Mouse (Mus musculus): Measurements from ENCODE around the gene Impg1.

Impg1 gene

GRCm38 (mm10) chr9:80465381-80465780, at the start of gene Impg1:
Gene Impg1 (minus strand): TSS chr9:80465481.
- no peak for DNase-seq

DNA sequence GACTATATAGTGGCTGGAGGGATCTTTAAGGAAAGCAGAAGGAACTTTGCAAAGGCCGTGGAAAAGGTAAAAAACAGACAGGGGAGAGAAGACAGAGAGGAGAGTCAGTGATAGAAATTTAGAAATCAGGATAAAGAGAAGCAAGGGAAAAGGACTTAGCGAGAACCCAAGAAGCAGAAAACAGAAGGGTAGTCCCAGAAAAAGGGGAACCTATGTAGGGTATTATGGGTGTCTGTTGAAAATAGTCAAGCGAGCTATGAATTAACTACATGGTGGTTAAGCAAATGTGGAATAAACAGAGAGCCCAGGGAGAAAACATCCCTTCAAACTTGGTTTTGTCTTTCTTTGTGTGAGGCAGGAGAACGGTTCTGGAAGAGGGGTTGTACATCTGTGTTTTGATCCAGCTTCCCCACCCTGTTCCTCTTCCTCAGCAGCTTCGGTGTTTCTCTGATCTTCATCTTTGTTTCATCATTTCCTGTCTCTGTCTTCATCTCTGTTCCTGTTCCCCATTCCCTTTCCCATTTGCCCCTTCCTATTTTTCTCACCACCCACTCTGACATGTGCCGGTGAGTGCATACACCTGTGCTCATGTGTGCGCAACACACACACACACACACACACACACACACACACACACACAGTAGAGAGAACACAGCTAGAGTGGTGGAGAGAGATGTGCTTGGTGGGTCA, 44.3 kb upstream of the Impg1 start:
- no peak for DNase-seq

GRCm38 (mm10) chr9:80504496-80505012, 39.3 kb upstream of the Impg1 start:
- no peak for DNase-seq

- no peak for DNase-seq
Observed at GRCm38 (mm10) chr9:80491591-80491990, 26.3 kb upstream of the Impg1 start.

GRCm38 (mm10) chr9:80460420-80460819, 4.9 kb downstream of the Impg1 start:
- no peak for DNase-seq

- no peak for DNase-seq
Observed at GRCm38 (mm10) chr9:80450467-80451261, 14.6 kb downstream of the Impg1 start.

GRCm38 (mm10) chr9:80441096-80441710, 24.1 kb downstream of the Impg1 start:
- DNase-seq, result no peak

DNA sequence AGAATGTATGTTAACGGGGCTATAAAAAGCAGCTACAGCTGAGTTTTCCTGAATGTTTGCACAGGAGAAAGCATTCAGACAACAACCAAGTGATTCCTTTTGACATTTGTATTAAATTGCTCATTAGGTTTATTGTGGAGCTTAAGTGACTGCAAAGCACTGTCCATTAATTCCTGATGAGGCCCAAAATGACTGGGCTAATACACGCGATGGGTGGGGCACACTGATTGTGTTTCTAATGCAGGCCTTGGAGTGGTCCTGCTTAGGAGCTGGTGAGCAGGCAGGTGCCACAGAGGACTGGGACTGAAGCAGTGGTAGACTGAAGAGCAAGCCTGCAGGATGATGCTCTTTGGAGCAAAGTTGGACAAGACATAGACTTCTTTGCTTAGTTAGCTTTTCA, 73.9 kb downstream of the Impg1 start:
- no peak for DNase-seq

GRCm38 (mm10) chr9:80391002-80391401, 74.3 kb downstream of the Impg1 start:
- no peak for DNase-seq

GRCm38 (mm10) chr9:80387890-80388289, 77.4 kb downstream of the Impg1 start:
- no peak for DNase-seq

DNA sequence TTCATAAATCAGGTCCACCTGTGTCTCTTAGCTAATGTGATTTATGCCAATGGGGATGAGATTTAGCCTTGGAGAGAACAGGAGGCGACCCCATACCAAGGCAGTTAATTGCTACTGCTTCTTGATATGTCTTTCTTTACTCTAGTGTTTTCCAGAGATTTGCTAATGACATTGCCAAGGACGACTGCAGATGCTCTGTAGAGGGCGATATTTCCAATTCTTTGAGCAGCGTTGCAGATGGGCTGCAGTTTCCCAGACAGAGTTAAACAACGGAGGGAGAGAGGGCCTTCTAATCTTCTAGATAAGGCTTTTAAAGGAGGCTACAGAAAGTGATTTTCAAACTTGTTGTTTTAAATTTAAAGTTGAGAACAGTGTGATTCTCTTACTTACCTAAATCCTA, 78.8 kb downstream of the Impg1 start:
- DNase-seq, result peak in 1 of 2 experiments; percentile 4

DNA sequence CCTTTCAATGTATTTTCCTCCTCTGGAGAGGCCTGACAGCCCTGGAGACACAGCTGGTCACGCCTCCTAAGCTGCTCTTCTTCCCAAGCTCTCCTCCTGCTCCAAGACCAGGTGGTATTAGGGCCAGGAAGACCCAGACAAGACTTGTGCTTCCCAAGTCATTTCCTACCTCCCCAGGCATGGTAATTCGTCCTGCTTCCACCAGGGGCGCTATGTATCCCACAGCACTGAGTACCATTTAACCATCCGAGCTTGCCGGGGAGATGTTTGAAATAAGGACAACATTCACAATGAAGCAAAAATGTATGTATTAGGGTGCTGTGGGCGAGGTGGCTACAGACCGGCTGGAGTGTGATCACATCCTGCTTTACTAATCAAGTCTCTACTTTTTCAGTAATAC, 79.3 kb downstream of the Impg1 start:
- peak; percentile 46 to 52 for DNase-seq

- no peak for DNase-seq
Observed at GRCm38 (mm10) chr9:80382711-80383110, 82.6 kb downstream of the Impg1 start.

- DNase-seq, result no peak
Observed at GRCm38 (mm10) chr9:80380078-80380645, 85.1 kb downstream of the Impg1 start.

- DNase-seq, result no peak
Observed at GRCm38 (mm10) chr9:80374100-80374499, 91.2 kb downstream of the Impg1 start.

- no peak for DNase-seq
Observed at GRCm38 (mm10) chr9:80373304-80373739, 92.0 kb downstream of the Impg1 start.

- DNase-seq, result no peak
Observed at GRCm38 (mm10) chr9:80368636-80369035, 96.6 kb downstream of the Impg1 start.

DNA sequence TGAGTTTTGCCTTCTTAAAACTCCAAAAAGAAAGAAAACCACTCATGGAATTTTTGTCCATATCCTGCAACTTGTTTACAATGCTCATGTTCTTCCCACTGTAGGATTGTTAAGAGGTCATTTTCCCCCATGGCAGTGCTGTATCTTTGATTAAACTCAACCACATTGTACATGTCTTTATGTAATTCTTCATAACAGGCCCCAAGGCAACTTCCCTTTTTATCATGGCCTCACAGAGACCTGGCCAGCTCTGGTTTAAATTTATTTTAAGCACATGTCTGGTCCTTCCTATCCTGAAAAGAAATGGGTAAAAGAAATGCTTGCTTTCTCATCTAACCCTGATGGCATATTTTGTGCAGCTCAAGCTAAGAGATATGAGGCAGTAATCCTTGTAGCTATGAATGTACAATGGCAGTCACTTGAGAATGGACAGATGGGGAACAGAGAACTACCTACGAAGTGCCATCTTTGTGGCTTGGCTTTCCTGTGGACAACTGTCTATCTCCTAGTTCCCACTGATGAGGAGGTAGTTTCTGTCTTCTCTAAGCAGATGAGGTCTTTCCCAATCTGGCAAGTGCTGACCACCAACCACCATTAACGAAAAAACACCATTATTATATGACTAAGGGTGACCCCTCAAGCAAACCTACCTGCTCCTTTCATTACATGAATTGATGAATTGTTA, 97.6 kb downstream of the Impg1 start:
- no peak for DNase-seq

DNA sequence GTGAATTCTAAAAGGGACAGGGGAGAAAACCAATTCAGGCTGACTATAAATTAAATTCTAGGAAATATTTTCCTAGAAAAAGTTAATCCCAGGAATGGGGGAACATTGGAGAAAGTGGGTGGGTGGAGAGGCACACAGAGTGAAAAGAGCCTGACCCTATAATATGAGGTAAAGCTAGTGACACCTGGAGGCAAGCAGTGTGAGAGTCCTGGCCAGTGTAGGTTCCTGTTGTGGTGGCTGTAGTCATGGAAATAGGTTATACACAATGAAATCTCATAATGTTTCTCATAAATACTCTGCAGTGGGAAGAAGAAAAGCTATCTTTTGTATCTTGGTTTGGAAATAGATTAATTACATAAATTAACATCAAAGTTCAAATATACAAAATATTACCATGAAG, 105.2 kb downstream of the Impg1 start:
- no peak for DNase-seq

DNA sequence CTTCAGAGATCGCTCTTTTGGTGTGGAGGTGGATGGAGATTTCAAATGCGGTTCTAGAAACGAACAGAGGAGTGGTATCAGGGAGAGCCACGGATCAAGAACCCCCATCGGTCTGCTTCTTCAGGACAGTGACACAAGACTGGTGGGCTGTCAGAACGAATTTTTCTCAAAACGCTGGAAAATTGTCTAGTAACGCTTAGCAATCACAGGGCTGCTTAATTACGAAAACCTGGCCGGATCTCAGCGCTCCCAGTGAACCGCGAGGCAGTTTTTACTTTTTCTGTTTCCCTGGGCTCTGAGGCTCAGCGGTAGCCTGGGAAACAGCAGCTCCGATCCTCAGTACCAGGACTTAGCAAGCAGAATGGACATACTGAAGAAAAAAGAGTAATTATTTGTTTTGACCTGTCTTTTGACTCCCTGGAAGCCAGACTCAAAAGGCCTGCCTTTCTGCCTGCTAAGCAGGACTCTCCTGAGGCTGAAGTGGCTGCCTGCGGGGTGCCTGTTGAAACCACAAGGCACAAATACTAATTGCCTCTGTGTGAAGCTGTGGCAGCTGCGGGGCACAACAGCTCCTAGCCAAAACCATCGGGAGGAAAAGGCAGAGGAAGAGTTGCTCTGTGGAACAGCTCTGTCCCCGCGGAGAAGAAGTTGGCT, 113.5 kb downstream of the Impg1 start:
- DNase-seq, result no peak

GRCm38 (mm10) chr9:80351295-80351677, 114.0 kb downstream of the Impg1 start:
- DNase-seq, result no peak

DNA sequence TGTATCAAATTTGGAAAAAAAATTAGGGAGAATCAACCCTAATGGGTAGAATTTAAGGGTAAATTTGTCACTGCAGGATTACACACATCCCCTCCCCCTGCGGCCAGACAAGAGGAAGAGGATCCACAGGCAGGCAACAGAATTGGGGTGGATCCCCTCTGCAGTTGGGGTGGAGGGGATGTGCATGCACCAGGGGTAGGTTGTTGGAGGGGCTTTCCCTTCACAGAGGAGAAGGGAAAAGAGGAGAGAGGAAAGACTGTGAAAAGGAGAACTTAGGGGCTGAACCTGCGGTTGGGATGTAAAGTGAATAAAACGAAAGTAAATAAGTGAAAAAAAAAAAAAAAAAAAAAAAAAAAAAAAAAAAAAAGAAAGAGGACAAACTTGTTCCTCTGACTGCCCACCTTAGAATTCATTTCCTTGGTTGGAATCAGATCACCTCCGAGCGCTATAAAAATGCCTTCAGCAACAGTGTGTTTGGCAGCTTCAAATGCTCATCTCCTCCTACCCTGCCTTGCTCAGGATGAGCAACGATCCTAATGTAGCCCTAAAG, 120.8 kb downstream of the Impg1 start:
- DNase-seq, result no peak
